ENCODE assay signal across 7 mouse cellular contexts in the genomic region with DNA sequence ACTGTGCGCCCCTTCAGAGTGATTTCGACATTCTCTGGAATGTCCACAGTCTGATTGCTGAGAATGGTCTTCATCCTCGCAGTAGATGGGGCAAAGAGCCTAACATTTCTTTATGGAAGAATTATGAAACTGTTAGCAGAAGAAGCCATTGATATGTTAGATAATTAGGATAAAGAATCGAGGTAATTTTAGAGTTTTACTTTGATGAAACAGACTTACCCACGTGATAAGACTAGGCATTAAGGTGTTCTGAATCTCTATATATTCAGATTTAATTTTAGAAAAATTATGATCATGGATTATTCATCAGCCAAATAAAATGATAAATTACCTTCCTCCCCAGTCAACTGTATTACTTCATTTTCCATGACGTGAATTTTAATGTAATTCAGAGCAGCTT. TPM values are rescaled to one million over a fixed set of nuclear protein-coding genes. Genes with fewer than 3 reads are reported as not detected.
DNase-seq lines count a peak whose midpoint lies in the region; ATAC-seq and TF ChIP-seq lines count a peak whose summit lies in the region.

Gene Rpl9-ps6 (minus strand): TSS at position 101 of the 400 bp plus-strand sequence.

- H3K27me3 ChIP-seq in MEL (ENCODE audit: control insufficient read depth in 1 of 2, insufficient read depth in 2 of 2, low read length in 2 of 2): no peaks in the 10 kb centered on the region
- no peaks in the 10 kb centered on the region for H3K27me3 ChIP-seq in intestine, embryonic 15.5 days (replicated peaks)
- H3K27me3 ChIP-seq in midbrain, embryonic 11.5 days (ENCODE audit: control insufficient read depth, insufficient read depth, low read length): no peaks in the 10 kb centered on the region

- H3K4me1 ChIP-seq in MEL (ENCODE audit: control insufficient read depth in 1 of 2, insufficient read depth in 2 of 2, low read length in 2 of 2): peaks cover 3 to 15% of the 10 kb centered on the region in 2 experiments
- H3K4me1 ChIP-seq in intestine, embryonic 15.5 days (replicated peaks): no peaks in the 10 kb centered on the region
- no peaks in the 10 kb centered on the region for H3K4me1 ChIP-seq in midbrain, embryonic 11.5 days (ENCODE audit: control insufficient read depth, insufficient read depth, low read length)

- no peaks in the 10 kb centered on the region for H3K9me3 ChIP-seq in MEL (replicated peaks; ENCODE audit: insufficient read depth, low read length)
- no peaks in the 10 kb centered on the region for H3K9me3 ChIP-seq in intestine, embryonic 15.5 days
- H3K9me3 ChIP-seq in midbrain, embryonic 11.5 days (ENCODE audit: control insufficient read depth, low read length): no peaks in the 10 kb centered on the region

- H3K9ac ChIP-seq in MEL (ENCODE audit: control insufficient read depth, low read depth, low read length, poor library complexity, severe bottlenecking): no peak within 1 kb of the TSS
- H3K9ac ChIP-seq in intestine, embryonic 15.5 days: no peak within 1 kb of the TSS
- no peak within 1 kb of the TSS for H3K9ac ChIP-seq in midbrain, embryonic 11.5 days (ENCODE audit: low read length)

- TF ChIP-seq EP300 in MEL (IDR thresholded peaks at IDR 0.05; ENCODE audit: low read depth in 1 of 2, low read length in 2 of 2): no peak

- no peak within 1 kb of the TSS for H3K4me2 ChIP-seq in intestine, embryonic 15.5 days (replicated peaks)
- no peak within 1 kb of the TSS for H3K4me2 ChIP-seq in midbrain, embryonic 11.5 days

- no peak within 1 kb of the TSS for H3K4me3 ChIP-seq in MEL (ENCODE audit: control insufficient read depth in 1 of 2, insufficient read depth in 1 of 2, low read depth in 2 of 2, low read length in 2 of 2)
- H3K4me3 ChIP-seq in intestine, embryonic 15.5 days (replicated peaks): no peak within 1 kb of the TSS
- H3K4me3 ChIP-seq in midbrain, embryonic 11.5 days (ENCODE audit: low read depth, low read length): no peak within 1 kb of the TSS

- no peak for ATAC-seq in intestine, embryonic 15.5 days
- no peak for ATAC-seq in midbrain, embryonic 11.5 days (ENCODE audit: low FRiP score)

- TF ChIP-seq RAD21 in MEL (IDR thresholded peaks at IDR 0.05; ENCODE audit: low read depth, low read length): no peak

- no peaks in the 10 kb centered on the region for H3K79me2 ChIP-seq in MEL (ENCODE audit: control insufficient read depth, insufficient read depth, low read length, poor library complexity)

- TF ChIP-seq POLR2A in MEL (IDR thresholded peaks at IDR 0.05; ENCODE audit: control insufficient read depth in 1 of 2, insufficient read depth in 1 of 2, low read depth in 1 of 2, low read length in 2 of 2, poor library complexity in 1 of 2): no peak

- WGBS in intestine, embryonic 15.5 days: 81% methylated on average over 6 of the region's 6 CpGs
- WGBS in midbrain, embryonic 11.5 days: 84% methylated on average over 5 of the region's 6 CpGs

- TF ChIP-seq CTCF in MEL (IDR thresholded peaks at IDR 0.05 in 2 of 3, conservative IDR thresholded peaks at IDR 0.05 in 1 of 3; ENCODE audit: control insufficient read depth in 1 of 3, insufficient read depth in 1 of 3, low read depth in 2 of 3, low read length in 3 of 3, poor library complexity in 1 of 3, severe bottlenecking in 1 of 3): no peak

- DNase-seq in MEL (ENCODE audit: low read depth, low spot score): no peak
- no peak for DNase-seq in adrenal gland, postnatal 36 days
- DNase-seq in gastrocnemius, postnatal 25 days: no peak
- DNase-seq in midbrain, embryonic 11.5 days (ENCODE audit: low spot score, missing footprints): no peak
- DNase-seq in ovary, postnatal 10 days (ENCODE audit: low spot score): no peak
- DNase-seq in ovary, adult 18-20 months (ENCODE audit: low spot score): no peak

- H3K27ac ChIP-seq in MEL (ENCODE audit: control insufficient read depth, low read depth, low read length): no peak within 1 kb of the TSS
- H3K27ac ChIP-seq in intestine, embryonic 15.5 days: no peak within 1 kb of the TSS
- H3K27ac ChIP-seq in midbrain, embryonic 11.5 days (ENCODE audit: low read depth, low read length): no peak within 1 kb of the TSS

- peaks cover 0 to 7% of the 10 kb centered on the region in 2 experiments; a peak in 2 of 4 replicates for H3K36me3 ChIP-seq in MEL (ENCODE audit: control insufficient read depth in 1 of 2, insufficient read depth in 2 of 2, low read length in 2 of 2)
- H3K36me3 ChIP-seq in intestine, embryonic 15.5 days: no peaks in the 10 kb centered on the region
- H3K36me3 ChIP-seq in midbrain, embryonic 11.5 days (ENCODE audit: control insufficient read depth, insufficient read depth, low read length): no peaks in the 10 kb centered on the region

TF ChIP-seq in MEL, 35 proteins besides CTCF, POLR2A, EP300 and RAD21:
- TF ChIP-seq MYC (IDR thresholded peaks at IDR 0.05; ENCODE audit: low read depth, low read length): no peak

RNA-seq across cellular contexts. Expression of gene Rpl9-ps6, which starts in this region (rescaled TPM):
- total RNA-seq in MEL (2012; rRNA removed): 111 and 161 TPM in 2 replicates
- 10 to 100 TPM in 1 of 2 experiments, not detected in 1; 95.5 TPM for polyA plus RNA-seq in MEL (2012; ENCODE audit: insufficient read depth in 1 of 2, insufficient read length in 2 of 2, low read depth in 1 of 2, low replicate concordance in 2 of 2, missing spikeins in 1 of 2)
- total RNA-seq in adrenal gland, postnatal 36 days (2021): 10 to 100 TPM; 50.7 to 57.0 TPM
- total RNA-seq in gastrocnemius, postnatal 25 days (2021): 10 to 100 TPM; 20.8 to 25.2 TPM
- 144 and 146 TPM in 2 replicates for polyA plus RNA-seq in intestine, embryonic 15.5 days (2015; fragmentation: Nextera tagmentation; extraction: Ambion mirVana)
- polyA plus RNA-seq in midbrain, embryonic 11.5 days (2014; fragmentation: Nextera tagmentation; extraction: Ambion mirVana): 78.5 and 81.3 TPM in 2 replicates
